Mouse (Mus musculus): ENCODE results near the gene Uhrf1. TPM values are rescaled to one million over a fixed set of nuclear protein-coding genes. Genes with fewer than 3 reads are reported as not detected.

The Uhrf1 gene
- total and polyA plus RNA-seq, 3 experiments: 161 to 220 (median 184) TPM

GRCm38 (mm10) chr17:56254695-56255094 is 48.4 kb upstream of the Uhrf1 start:
- H3K27me3 ChIP-seq (replicated peaks): peaks cover 3% of the 10 kb centered on the region
- no peak overlapping the region for H3K4me2 ChIP-seq (ENCODE audit: insufficient read depth, low read depth, poor library complexity, severe bottlenecking)
- in situ Hi-C loops (cut with MboI; ENCODE audit: low pct_ligation_motif_present, low pct_unique_long_range_greater_than_20kb, low sequenced_read_pairs) (loop anchor here (5.0 kb wide), 1 partner anchor 52 kb away; no protein-coding TSS in a partner anchor), dilution Hi-C loops (cut with MboI; ENCODE audit: extremely low pct_ligation_motif_present, extremely low pct_unique_long_range_greater_than_20kb, low sequenced_read_pairs) (no loop called here)
- H3K27ac ChIP-seq (ENCODE audit: insufficient read depth, low read depth): no peak overlapping the region
- no peak overlapping the region for H3K4me3 ChIP-seq (replicated peaks in 1 of 3; ENCODE audit: low read depth in 2 of 3, low read length in 2 of 3, poor library complexity in 1 of 3)
- peaks cover 2 to 24% of the 10 kb centered on the region in 2 experiments; a peak in 2 of 4 replicates for H3K4me1 ChIP-seq (ENCODE audit: control insufficient read depth in 1 of 2, insufficient read depth in 2 of 2)
- peaks cover 15% of the 10 kb centered on the region in 2 experiments for H3K36me3 ChIP-seq (replicated peaks in 1 of 2; ENCODE audit: control insufficient read depth in 1 of 2, insufficient read depth in 1 of 2, low read length in 1 of 2)
- TF ChIP-seq CTCF (conservative IDR thresholded peaks at IDR 0.05 in 1 of 2, IDR thresholded peaks at IDR 0.05 in 1 of 2; ENCODE audit: low read depth in 2 of 2, low read length in 2 of 2) (no peak), BHLHE40 (IDR thresholded peaks at IDR 0.05; ENCODE audit: low read depth, low read length) (no peak), NELFE (IDR thresholded peaks at IDR 0.05; ENCODE audit: low read depth, low read length) (no peak), RCOR1 (conservative IDR thresholded peaks at IDR 0.05; ENCODE audit: low read depth, low read length) (no peak), ZC3H11A (IDR thresholded peaks at IDR 0.05; ENCODE audit: low read depth, low read length) (no peak), MXI1 (IDR thresholded peaks at IDR 0.05; ENCODE audit: low read depth, low read length) (no peak), UBTF (IDR thresholded peaks at IDR 0.05; ENCODE audit: low read depth, low read length) (no peak), GABPA (IDR thresholded peaks at IDR 0.05; ENCODE audit: insufficient replicate concordance, low read depth, low read length) (no peak), POLR2AphosphoS2 (IDR thresholded peaks at IDR 0.05; ENCODE audit: low read depth, low read length) (no peak)
- no peaks in the 10 kb centered on the region for H3K9me3 ChIP-seq (replicated peaks; ENCODE audit: low read length)
- H3K9ac ChIP-seq (ENCODE audit: insufficient read depth, low read depth): no peak overlapping the region
- H3K79me2 ChIP-seq (replicated peaks; ENCODE audit: control insufficient read depth, extremely low read depth, insufficient read depth, poor library complexity, severe bottlenecking): peaks cover 27% of the 10 kb centered on the region
- no peak for DNase-seq (ENCODE audit: extremely low read depth)

DNA sequence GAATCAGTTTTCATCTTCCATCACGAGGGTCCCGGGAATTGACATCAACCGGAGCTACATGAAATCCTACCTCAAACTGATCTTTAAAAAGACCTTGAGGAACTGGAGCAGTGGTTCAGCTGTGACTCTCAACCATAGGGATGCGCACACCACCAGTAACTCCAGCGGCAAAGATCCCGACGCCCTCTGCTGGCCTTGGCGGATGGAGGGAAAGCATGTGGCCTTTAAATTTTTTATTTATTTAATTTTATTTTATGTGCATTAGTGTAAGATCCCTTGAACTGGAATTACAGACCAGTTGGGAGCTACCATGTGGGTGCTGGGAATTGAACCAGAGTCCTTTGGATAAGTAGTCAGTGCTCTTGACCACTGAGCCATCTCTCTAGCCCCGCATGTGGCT is 47.7 kb upstream of the Uhrf1 start:
- H3K27ac ChIP-seq (ENCODE audit: insufficient read depth, low read depth): no peak overlapping the region
- H3K9ac ChIP-seq (ENCODE audit: insufficient read depth, low read depth): peak overlapping the region; percentile 41; the same call in 1 of the 2 replicates
- no peak for DNase-seq (ENCODE audit: extremely low read depth)

DNA sequence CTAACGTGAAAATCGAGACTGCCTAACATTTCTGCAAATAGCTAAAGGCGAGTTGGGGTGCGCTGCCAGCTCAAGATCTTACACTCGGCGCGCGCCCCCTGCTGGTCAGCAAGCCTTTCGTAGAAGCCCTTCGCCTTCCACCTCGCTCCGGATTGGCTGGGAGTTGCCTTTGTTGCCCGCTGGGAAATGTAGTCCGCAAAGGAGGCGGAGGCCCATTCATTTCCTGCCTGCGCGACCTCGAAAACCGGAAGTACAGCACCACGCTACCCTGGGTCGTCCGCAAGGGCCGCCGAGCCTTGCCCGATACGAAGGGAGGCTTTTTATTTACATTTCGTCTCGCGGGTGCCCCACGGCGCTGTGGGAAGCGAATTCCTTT is 47.3 kb upstream of the Uhrf1 start:
- H3K9me3 ChIP-seq (replicated peaks; ENCODE audit: low read length): no peaks in the 10 kb centered on the region
- no peaks in the 10 kb centered on the region for H3K27me3 ChIP-seq (replicated peaks)
- H3K9ac ChIP-seq (ENCODE audit: insufficient read depth, low read depth): peak overlapping the region; percentile 95
- H3K4me2 ChIP-seq (ENCODE audit: insufficient read depth, low read depth, poor library complexity, severe bottlenecking): peak overlapping the region; percentile 63
- H3K4me1 ChIP-seq (ENCODE audit: control insufficient read depth in 1 of 2, insufficient read depth in 2 of 2): peaks cover 2 to 30% of the 10 kb centered on the region in 2 experiments; a peak in 2 of 4 replicates
- peaks cover 19 to 27% of the 10 kb centered on the region in 2 experiments for H3K36me3 ChIP-seq (replicated peaks in 1 of 2; ENCODE audit: control insufficient read depth in 1 of 2, insufficient read depth in 1 of 2, low read length in 1 of 2)
- peak overlapping the region; percentile 53 to 73 (median 62) for H3K4me3 ChIP-seq (replicated peaks in 1 of 3; ENCODE audit: low read depth in 2 of 3, low read length in 2 of 3, poor library complexity in 1 of 3)
- peak; percentile 99 for DNase-seq (ENCODE audit: extremely low read depth)
- dilution Hi-C loops (cut with MboI; ENCODE audit: extremely low pct_ligation_motif_present, extremely low pct_unique_long_range_greater_than_20kb, low sequenced_read_pairs): no loop called here
- peaks cover 38% of the 10 kb centered on the region for H3K79me2 ChIP-seq (replicated peaks; ENCODE audit: control insufficient read depth, extremely low read depth, insufficient read depth, poor library complexity, severe bottlenecking)
- H3K27ac ChIP-seq (ENCODE audit: insufficient read depth, low read depth): peak overlapping the region; percentile 92
- in situ Hi-C loops (cut with MboI; ENCODE audit: low pct_ligation_motif_present, low pct_unique_long_range_greater_than_20kb, low sequenced_read_pairs): loop anchor here (5.0 kb wide), 1 partner anchor 54 kb away; no protein-coding TSS in a partner anchor
- TF ChIP-seq SMC3 (IDR thresholded peaks at IDR 0.05; ENCODE audit: low read depth, low read length): peak; percentile 67
- TF ChIP-seq IRF4 (IDR thresholded peaks at IDR 0.05; ENCODE audit: low read depth, low read length): peak; percentile 69
- TF ChIP-seq USF1 (IDR thresholded peaks at IDR 0.05; ENCODE audit: low read depth, low read length): no peak
- TF ChIP-seq MEF2A (IDR thresholded peaks at IDR 0.05; ENCODE audit: borderline replicate concordance, low read depth, low read length): peak; percentile 57; the same call in 1 of the 2 replicates
- TF ChIP-seq CHD2 (IDR thresholded peaks at IDR 0.05; ENCODE audit: low read length): peak; percentile 62; the same call in 1 of the 2 replicates
- peak; percentile 94 for TF ChIP-seq HCFC1 (IDR thresholded peaks at IDR 0.05; ENCODE audit: low read depth, low read length)
- TF ChIP-seq KAT2A (IDR thresholded peaks at IDR 0.05; ENCODE audit: insufficient replicate concordance, low read length): peak; percentile 94; the same call in 1 of the 2 replicates
- peak; percentile 85 for TF ChIP-seq POLR2A (IDR thresholded peaks at IDR 0.05; ENCODE audit: low read depth, low read length)
- no peak; the same call in 1 of the 2 replicates for TF ChIP-seq ZMIZ1 (IDR thresholded peaks at IDR 0.05; ENCODE audit: low read depth, low read length)
- TF ChIP-seq ZKSCAN1 (IDR thresholded peaks at IDR 0.05; ENCODE audit: borderline replicate concordance, low read depth, low read length): no peak
- TF ChIP-seq PAX5 (IDR thresholded peaks at IDR 0.05; ENCODE audit: low read length): no peak
- TF ChIP-seq JUND (conservative IDR thresholded peaks at IDR 0.05; ENCODE audit: low read depth, low read length): no peak
- peak; percentile 67; the same call in 1 of the 2 replicates for TF ChIP-seq GABPA (IDR thresholded peaks at IDR 0.05; ENCODE audit: insufficient replicate concordance, low read depth, low read length)
- peak; percentile 51; the same call in 1 of the 2 replicates for TF ChIP-seq NRF1 (IDR thresholded peaks at IDR 0.05; ENCODE audit: low read depth, low read length)
- peak; percentile 76 for TF ChIP-seq RAD21 (IDR thresholded peaks at IDR 0.05; ENCODE audit: low read depth, low read length)
- no peak for TF ChIP-seq ZC3H11A (IDR thresholded peaks at IDR 0.05; ENCODE audit: low read depth, low read length)

More for the DNA sequence above, 47.7 kb upstream of the Uhrf1 start:
- H3K79me2 ChIP-seq (replicated peaks; ENCODE audit: control insufficient read depth, extremely low read depth, insufficient read depth, poor library complexity, severe bottlenecking): peaks cover 34% of the 10 kb centered on the region
- H3K4me3 ChIP-seq (replicated peaks in 1 of 3; ENCODE audit: low read depth in 2 of 3, low read length in 2 of 3, poor library complexity in 1 of 3): no peak overlapping the region
- peak overlapping the region; percentile 63; the same call in 1 of the 2 replicates for H3K4me2 ChIP-seq (ENCODE audit: insufficient read depth, low read depth, poor library complexity, severe bottlenecking)
- no peak for TF ChIP-seq PAX5 (IDR thresholded peaks at IDR 0.05; ENCODE audit: low read length)
- TF ChIP-seq RCOR1 (conservative IDR thresholded peaks at IDR 0.05; ENCODE audit: low read depth, low read length): no peak
- no peak for TF ChIP-seq ZC3H11A (IDR thresholded peaks at IDR 0.05; ENCODE audit: low read depth, low read length)
- no peak for TF ChIP-seq MAX (IDR thresholded peaks at IDR 0.05; ENCODE audit: low read length)
- TF ChIP-seq TBP (conservative IDR thresholded peaks at IDR 0.05; ENCODE audit: low read depth, low read length): no peak
- TF ChIP-seq MXI1 (IDR thresholded peaks at IDR 0.05; ENCODE audit: low read depth, low read length): no peak
- no peaks in the 10 kb centered on the region for H3K27me3 ChIP-seq (replicated peaks)
- in situ Hi-C loops (cut with MboI; ENCODE audit: low pct_ligation_motif_present, low pct_unique_long_range_greater_than_20kb, low sequenced_read_pairs) (loop anchor here (5.0 kb wide), 1 partner anchor 53 kb away; no protein-coding TSS in a partner anchor), dilution Hi-C loops (cut with MboI; ENCODE audit: extremely low pct_ligation_motif_present, extremely low pct_unique_long_range_greater_than_20kb, low sequenced_read_pairs) (no loop called here)
- H3K4me1 ChIP-seq (ENCODE audit: control insufficient read depth in 1 of 2, insufficient read depth in 2 of 2): peaks cover 2 to 30% of the 10 kb centered on the region in 2 experiments; a peak in 2 of 4 replicates
- peaks cover 19 to 22% of the 10 kb centered on the region in 2 experiments for H3K36me3 ChIP-seq (replicated peaks in 1 of 2; ENCODE audit: control insufficient read depth in 1 of 2, insufficient read depth in 1 of 2, low read length in 1 of 2)
- H3K9me3 ChIP-seq (replicated peaks; ENCODE audit: low read length): no peaks in the 10 kb centered on the region
